Mouse (Mus musculus) brain, adult 2 months (tissue): ENCODE data around the gene Nt5c.
"Not testable (repeated sequence)": the region's sequence is repeated elsewhere in the genome, so short reads cannot be mapped to it uniquely, and the experiment has no call there.

Experiments
- DNase-seq: peaks from one replicate; pipeline ENCODE4 v3.0.0; 2011; ENCODE audit warnings: low read depth, low spot score

Gene Nt5c

DNA sequence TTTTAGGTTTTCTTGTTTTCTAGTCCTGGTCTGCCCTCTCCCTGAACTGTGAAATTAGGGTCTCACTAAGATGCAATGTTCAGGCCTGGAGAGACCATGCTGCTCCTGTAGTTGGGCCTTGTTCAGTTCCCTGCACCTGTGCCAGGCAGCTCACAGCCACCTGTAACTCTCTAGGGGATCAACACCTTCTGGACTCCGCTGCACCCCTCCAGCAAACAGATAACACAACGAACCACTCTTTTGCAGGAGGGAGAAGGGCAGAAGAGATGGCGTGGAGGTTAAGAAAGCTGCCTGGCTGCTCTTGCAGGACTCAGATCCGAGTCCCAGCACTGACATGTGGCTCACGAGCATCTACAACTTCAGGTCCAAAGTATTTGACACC lies 18.8 kb upstream of the Nt5c start:
- DNase-seq = no peak

DNA sequence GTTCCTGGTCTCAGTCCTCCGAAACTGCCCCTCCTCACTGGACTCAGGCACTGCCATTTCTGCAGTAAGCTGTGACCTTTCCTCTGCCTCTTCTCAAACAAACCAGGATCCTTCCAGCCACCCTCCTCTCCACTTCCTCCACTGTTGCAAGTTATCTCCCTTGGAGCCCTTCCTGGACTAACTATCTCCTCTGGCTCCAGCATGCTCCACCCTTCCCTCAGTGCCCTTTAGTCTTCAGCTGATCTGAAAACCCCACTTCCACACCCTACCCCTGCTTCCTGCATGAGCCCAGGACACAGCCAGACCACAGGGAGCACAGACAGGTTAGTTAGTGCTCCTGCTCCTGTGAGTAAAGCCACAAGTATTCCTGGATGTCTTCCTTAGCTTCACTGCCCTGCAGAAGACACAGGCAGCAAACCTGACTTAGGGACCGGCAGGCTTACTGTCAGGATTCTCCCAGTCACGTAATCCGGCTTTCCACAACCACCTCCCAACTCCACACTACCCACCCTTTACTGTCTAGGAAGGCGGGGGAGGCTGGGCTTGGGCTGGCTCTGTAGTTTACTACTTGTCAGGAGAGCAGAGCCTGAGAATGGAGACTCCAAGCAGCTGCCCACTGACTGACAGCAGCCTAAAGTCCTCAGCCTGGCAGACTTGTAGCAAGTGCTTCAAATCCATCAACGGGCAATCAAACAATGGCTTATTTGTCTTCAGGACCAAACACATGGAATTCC lies 18.3 kb upstream of the Nt5c start:
- DNase-seq = peak; percentile 44

GRCm38 (mm10) chr11:115508061-115508460 lies 16.4 kb upstream of the Nt5c start:
- DNase-seq = no peak

DNA sequence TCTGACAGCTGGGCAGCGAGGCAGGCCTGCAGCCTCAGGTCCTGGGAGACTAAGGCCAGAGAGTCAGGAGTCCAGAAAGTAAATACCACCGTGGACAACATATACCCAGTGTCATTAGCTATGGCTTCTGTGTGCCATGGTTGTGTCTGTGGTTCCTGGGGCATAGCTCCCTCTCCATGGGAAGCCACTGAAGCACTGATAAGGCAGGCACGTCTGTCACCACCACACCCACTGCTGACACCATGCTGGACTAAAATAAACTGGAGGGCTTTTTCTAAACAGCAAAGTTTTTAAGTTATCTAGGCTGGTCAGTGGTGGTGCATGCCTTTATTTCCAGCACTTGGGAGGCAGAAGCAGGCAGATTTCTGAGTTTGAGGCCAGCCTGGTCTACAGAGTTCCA lies 14.9 kb upstream of the Nt5c start:
- DNase-seq = no peak

GRCm38 (mm10) chr11:115502636-115503035 lies 11.0 kb upstream of the Nt5c start:
- DNase-seq = no peak

- not testable (repeated sequence) for DNase-seq
These were observed 4.9 kb upstream of the Nt5c start for GRCm38 (mm10) chr11:115496559-115496958.

DNA sequence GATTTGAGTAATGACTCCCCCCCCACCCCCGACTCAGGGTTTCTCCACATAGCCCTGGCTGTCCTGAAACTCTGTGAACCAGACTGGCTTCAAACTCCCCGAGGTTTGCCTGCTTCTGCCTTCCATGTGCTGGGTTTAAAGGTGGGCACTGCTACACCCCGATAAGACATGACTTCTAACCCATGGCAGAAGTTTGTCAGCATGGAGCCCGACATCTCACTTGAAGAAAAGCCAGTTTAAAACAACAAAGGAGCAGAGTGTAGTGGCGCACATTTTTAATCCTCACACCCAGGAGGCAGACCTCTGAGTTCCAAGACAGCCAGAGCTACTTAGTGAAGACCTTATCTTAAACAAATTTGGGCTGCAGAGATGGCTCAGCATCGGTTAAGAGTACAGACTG lies 725 bp upstream of the Nt5c start:
- no peak for DNase-seq

DNA sequence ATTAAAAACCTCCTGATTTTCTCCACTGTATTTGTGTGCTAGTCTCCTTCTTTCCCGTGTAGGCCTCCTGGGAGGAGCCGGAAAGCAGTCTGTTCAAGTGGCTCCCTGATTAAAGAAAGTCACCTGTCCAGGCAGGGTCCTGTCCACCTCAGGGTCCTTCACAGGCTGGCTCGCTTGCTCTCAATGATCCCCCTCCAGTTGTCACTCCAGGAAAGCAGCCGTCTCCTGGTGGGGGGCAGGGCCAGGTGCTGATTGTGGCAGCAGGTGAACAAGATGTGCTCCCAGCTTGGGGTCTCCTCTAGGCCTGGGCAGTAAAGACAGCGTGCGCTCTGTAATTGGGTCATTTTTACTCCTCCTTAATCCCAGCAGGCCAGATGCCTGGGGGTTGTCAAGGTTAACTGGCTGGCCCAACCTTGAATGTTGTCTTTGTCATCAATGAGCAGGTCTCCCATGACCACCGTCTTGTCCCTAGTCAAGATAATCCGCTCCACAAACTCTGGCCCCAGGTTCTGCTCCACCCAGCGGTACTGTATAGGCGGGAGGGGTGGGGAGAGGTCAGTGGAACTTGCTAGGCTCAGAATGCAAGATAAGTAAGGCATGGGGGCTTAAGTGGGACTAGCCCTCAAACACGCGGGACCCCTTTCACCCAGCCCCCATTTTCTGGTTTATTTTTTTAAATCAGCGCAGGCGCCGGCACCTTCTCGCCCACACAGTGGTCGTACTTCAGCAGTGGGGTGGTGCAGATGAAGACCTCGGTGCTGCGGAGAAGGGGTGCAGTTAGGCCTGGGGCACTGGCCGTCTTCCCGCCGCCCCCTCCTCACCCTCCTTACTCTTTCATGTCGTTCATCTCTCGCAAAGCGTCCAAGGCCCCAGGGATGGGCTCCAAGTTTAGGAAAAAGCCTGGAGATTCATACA lies 964 bp downstream of the Nt5c start:
- DNase-seq = no peak

GRCm38 (mm10) chr11:115488551-115489104 lies 3.0 kb downstream of the Nt5c start:
- peak; percentile 76 for DNase-seq

DNA sequence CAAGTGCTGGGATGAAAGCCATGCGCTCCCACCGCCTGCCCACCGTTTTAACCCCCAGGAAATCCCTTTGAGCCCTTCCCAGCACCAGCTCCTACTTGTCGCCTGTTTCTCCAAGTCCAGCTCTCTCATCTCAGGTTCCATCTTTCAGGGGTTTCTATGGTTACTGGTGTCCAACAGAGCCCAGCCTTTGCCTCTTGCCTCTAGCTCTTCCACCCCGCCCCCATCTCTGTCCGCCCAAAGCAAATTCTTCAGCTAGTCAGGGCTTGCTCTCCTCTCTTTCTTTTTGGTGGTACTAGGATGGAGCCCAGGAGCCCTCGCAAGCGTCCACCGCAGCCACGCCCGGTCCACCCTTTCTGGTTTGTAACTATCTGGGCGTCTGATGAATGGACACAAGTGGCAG lies 6.5 kb downstream of the Nt5c start:
- DNase-seq = no peak

DNA sequence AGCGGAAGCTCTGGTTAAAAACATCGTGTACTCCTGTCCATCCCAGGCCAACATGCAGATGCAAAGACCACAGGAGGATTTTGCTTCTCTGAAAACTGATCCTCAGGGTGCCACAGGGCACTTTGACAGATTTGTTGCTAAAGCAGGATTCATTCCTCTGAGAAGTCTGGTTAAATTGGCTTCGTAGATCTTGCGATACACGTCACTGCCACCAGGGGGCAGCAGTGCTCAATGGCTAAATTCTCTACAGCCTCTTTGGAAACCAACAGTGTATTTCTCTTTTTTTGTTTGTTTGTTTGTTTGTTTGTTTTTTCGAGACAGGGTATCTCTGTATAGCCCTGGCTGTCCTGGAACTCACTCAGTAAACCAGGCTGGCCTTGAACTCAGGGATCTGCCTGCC lies 7.9 kb downstream of the Nt5c start:
- peak; percentile 86 for DNase-seq

DNA sequence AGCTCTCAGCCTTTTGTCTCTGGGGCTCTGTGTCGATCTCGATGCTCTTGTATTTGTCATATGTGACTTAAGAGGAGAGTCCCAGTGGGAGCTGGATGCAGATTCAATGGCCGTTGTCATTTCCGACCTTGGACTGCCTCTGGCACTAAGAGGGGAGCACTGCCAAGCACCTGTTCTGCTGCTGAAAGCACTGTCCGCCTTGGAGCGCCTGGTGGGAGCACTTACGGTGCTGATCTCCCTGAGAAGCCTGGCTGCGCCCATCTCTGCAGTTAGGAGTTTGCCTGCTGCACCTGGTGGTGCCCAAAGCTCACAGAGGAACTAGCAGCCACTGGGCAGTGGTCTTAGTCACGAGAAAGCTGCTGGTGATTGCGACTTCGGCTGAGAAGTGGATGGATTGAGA lies 8.4 kb downstream of the Nt5c start:
- DNase-seq = no peak

DNA sequence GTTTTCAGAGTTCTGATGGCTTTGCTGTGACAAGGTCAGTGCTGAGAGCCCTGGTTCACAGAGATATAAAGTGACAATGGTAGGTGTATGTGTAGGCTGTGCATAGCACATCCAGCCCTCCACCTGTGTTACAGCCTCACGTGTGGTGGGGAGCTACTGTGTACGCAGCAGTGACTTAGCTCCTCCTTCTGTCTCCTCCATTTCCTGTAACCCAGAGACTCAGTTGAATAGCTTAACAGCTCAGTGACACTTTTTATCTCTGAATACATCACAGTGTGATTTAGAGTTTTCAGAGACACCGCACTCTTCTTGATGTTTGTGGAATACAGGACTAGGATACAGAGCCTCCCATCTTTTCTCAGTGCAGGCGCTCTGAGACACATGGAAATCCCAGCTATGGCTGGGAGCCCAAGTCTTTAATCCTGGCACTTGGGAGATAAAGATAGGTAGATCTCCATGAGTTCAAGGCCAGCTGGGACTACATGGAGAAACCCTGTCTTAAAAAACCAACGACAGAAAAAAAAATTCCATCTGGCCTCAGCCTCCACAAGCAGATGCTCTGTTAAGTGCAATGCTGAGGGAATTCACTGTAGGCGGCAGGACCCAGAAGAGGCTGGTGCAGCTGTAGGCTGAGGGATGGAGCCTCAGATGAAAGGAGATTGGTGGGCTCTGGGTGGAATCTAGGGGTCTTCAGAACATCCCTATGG lies 10.0 kb downstream of the Nt5c start:
- peak; percentile 90 for DNase-seq

DNA sequence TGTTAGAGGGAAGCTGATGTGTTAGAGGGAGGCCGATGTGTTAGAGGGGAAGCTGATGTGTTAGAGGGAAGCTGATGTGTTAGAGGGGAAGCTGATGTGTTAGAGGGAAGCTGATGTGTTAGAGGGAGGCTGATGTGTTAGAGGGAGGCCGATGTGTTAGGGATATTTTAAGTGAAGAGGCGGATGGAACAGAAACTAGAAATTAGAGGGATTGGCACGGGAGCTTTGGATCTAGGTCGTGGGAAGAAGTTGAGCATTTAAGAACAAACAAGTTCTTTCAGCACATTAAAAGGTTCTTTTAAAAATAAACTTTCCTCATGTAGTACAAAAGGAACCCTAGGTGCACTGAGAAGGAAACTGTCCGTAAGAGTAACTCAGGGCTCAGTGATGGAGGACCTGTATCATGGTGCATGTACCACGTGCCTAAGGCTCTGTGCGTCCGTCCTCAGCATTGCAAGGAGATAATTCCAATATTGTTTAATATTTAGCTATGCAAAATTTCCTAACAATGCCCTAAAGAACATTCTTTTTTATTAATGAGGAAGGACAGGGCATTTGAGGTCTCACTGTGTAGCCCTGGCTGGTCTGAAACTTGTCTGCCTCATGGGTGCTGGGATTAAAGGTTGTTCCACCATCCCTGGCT lies 13.2 kb downstream of the Nt5c start:
- peak; percentile 69 for DNase-seq

DNA sequence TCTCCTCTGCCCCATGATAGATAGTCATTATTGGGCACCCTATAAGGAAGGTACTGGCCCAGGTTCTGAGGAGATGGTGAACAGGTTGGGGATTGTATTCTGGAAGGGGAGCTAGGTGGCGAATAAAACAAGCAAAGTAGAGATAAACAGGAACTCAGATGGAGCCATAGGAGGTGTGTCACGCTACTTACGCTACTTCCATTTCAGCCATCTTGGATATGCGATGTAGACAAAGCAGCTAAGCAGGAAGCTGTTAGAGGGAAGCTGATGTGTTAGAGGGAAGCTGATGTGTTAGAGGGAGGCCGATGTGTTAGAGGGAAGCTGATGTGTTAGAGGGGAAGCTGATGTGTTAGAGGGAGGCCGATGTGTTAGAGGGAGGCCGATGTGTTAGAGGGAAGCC lies 14.3 kb downstream of the Nt5c start:
- not testable (repeated sequence) for DNase-seq

DNA sequence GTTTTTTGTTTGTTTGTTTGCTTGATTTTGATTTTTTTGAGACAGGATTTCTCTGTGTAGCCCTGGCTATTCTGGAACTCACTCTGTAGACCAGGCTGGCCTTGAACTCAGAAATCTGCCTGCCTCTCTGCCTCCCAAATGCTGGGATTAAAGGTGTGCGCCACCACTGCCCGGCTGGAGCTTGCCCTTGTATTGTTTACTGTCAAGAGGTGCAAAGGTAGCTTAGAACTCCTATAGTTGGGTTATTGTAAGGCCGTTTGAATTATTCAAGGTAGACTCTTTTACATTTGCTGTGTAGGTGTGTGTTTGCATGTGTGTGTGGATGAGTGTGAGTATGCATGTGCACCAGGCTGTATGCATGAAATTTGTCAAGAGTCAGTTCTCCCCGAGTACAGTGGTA lies 15.0 kb downstream of the Nt5c start:
- not testable (repeated sequence) for DNase-seq

GRCm38 (mm10) chr11:115475758-115476237 lies 15.9 kb downstream of the Nt5c start:
- DNase-seq = no peak

GRCm38 (mm10) chr11:115475025-115475757 lies 16.5 kb downstream of the Nt5c start, which contains the start of gene Armc7:
Gene Armc7, plus strand, starts transcription at chr11:115475667.
- DNase-seq = peak; percentile 98

- peak; percentile 98 for DNase-seq
These were observed 17.9 kb downstream of the Nt5c start for GRCm38 (mm10) chr11:115473626-115474275.

GRCm38 (mm10) chr11:115472183-115472582 lies 19.5 kb downstream of the Nt5c start:
- no peak for DNase-seq
